Mouse (Mus musculus) lung, embryonic 14.5 days (tissue): ENCODE data around the gene Prkca. TPM values are rescaled to one million over a fixed set of nuclear protein-coding genes. Genes with fewer than 3 reads are reported as not detected.

Experiments
- ATAC-seq: fragments of 200-750 bp; cut with Nextera tagmentation; 2 replicates; pipeline ENCODE4 v1.8.0; 2017; ENCODE audit warnings: mild to moderate bottlenecking, moderate TSS enrichment, moderate library complexity; ENCODE audit not compliant: insufficient read depth
- DNase-seq: peaks from one replicate; pipeline ENCODE4 v3.0.0-alpha.2; 2015
- H3K27ac ChIP-seq: fragments of 300-500 bp; sonication (generic); 2 replicates; pipeline ENCODE4 v1.5.1; 2014; ENCODE audit warnings: low read depth, mild to moderate bottlenecking, moderate library complexity
- H3K27me3 ChIP-seq: fragments of 300-500 bp; sonication (generic); 2 replicates; pipeline ENCODE4 v1.6.1; 2014; ENCODE audit warnings: low read length, control low read depth; ENCODE audit not compliant: insufficient read depth
- H3K36me3 ChIP-seq: fragments of 300-500 bp; sonication (generic); 2 replicates; pipeline ENCODE4 v1.6.1; 2014; ENCODE audit warnings: control low read depth; ENCODE audit not compliant: insufficient read depth
- H3K4me1 ChIP-seq: fragments of 300-500 bp; sonication (generic); 2 replicates; pipeline ENCODE4 v1.6.1; 2014; ENCODE audit warnings: antibody characterized with exemption, control low read depth; ENCODE audit not compliant: insufficient read depth
- H3K4me2 ChIP-seq: fragments of 300-500 bp; sonication (generic); 2 replicates; pipeline ENCODE4 v1.6.1; 2014; ENCODE audit warnings: mild to moderate bottlenecking
- H3K4me3 ChIP-seq: fragments of 300-500 bp; sonication (generic); 2 replicates; pipeline ENCODE4 v1.5.1; 2014; ENCODE audit warnings: low read depth, low read length
- H3K9ac ChIP-seq: fragments of 300-500 bp; sonication (generic); 2 replicates; pipeline ENCODE4 v1.6.1; 2014
- H3K9me3 ChIP-seq: fragments of 300-500 bp; sonication (generic); 2 replicates; pipeline ENCODE4 v1.6.1; 2016; ENCODE audit warnings: low read depth, low read length, control low read depth
- CTCF ChIP-seq: IDR thresholded peaks from 2 replicates; pipeline ENCODE4 v1.5.1; 2016; ENCODE audit warnings: antibody characterized with exemption, low read depth
- WGBS: fragments of 180-500 bp; shearing (Covaris S2); extraction: QIAGEN DNeasy Blood & Tissue Kit; methylation state at CpG from one replicate; pipeline ENCODE4 v1.1.7; 2014; 5-methylcytosine and 5-hydroxymethylcytosine counted together
- polyA plus RNA-seq: library from polyadenylated mRNA; unstranded; fragments of >200 nt; fragmentation: Nextera tagmentation; extraction: Ambion mirVana; gene quantifications from 2 replicates; pipeline ENCODE4 v1.2.1, GENCODE M21; 2014

Gene Prkca
- polyA plus RNA-seq, 1 experiment from 2014 or later: 11.8 TPM

DNA sequence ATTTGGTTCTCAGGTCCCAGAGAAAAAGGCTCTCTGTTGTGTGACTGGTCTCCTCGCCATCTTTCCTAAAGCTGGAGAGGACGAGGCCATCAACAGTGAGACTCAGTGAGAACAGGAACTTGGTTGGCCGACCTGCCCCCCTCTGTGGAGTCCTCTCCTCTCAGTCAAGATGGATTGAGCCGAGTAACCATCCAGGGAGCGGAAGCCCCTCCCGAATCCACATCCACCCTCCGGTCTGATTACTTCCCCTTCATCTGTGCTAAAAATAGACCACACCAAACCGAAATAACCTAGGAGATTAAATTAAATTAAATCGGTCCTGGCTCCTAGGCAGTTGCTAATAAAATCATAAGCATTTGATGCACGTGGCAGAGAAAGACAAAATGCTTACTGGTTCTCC, 311.2 kb downstream of the Prkca start:
- Histone ChIP-seq H3K36me3 (no peaks in the 10 kb centered on the region), H3K4me1 (no peaks in the 10 kb centered on the region; the same call in 1 of the 2 replicates), H3K27ac (no peak overlapping the region), H3K9ac (no peak overlapping the region), H3K4me3 (no peak overlapping the region), H3K9me3 (no peaks in the 10 kb centered on the region), H3K4me2 (no peak overlapping the region), H3K27me3 (no peaks in the 10 kb centered on the region)
- ATAC-seq: no peak
- TF ChIP-seq CTCF: no peak
- DNase-seq: peak; percentile 10
- 42% methylated on average over 10 of the region's 10 CpGs for WGBS

DNA sequence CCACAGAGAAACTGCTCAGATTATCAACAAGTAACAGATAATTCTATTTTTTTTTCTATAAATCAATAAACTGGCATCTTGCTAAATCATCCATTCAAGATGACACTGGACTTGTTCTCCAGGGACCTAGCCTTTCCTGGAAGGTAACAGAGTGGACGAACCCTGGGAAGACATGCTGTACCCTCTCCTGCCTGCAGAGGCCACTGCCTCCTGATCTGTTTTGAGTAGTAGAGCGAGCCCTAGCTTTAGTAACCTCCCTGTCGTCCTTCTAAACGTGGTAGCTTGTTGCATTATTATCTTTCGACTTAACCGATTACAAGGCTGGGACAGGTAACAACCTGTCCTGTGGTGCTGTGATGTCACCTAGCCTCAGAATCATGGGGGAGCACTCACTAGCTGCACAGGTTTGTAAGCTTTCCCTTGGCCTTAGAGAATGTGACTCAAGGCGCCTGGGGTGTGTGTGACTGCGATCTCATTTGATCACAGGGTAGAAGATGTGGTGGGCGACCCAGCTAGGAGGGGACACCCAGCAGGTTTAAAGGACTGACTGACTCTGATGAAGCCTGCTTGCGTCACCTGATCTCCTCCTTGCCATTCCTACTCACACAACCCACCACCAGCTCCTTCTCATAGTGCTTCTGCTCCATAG, 312.6 kb downstream of the Prkca start:
- DNase-seq: peak; percentile 76
- Histone ChIP-seq H3K27me3 (no peaks in the 10 kb centered on the region), H3K4me3 (no peak overlapping the region), H3K4me2 (no peak overlapping the region), H3K36me3 (no peaks in the 10 kb centered on the region), H3K27ac (no peak overlapping the region), H3K9ac (no peak overlapping the region), H3K9me3 (no peaks in the 10 kb centered on the region), H3K4me1 (no peaks in the 10 kb centered on the region; the same call in 1 of the 2 replicates)
- 45% methylated on average over 10 of the region's 10 CpGs for WGBS
- TF ChIP-seq CTCF: peak; percentile 89
- ATAC-seq: peak; percentile 47; the same call in 1 of the 2 replicates

DNA sequence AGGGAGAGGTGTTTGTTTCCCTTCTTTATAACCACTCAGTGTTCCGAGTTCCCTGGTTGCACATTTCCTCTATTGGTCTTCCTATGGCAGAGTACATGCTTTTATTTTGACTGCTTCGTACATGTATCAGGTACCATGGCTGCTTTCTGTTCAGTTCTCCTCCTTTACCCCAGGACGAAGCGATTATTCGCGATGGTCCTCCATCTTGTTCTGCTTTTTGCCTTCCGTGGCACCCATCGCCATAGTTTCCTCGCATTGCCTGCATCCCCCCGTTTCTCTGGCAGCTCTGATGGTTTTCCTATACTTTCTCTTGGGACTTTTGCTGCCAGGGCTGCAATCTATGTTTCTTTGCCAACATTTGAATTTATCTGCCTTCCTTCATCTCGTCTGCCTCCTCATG, 314.4 kb downstream of the Prkca start:
- no peak for TF ChIP-seq CTCF
- Histone ChIP-seq H3K27me3 (no peaks in the 10 kb centered on the region), H3K4me3 (no peak overlapping the region), H3K4me1 (no peaks in the 10 kb centered on the region; the same call in 1 of the 2 replicates), H3K4me2 (no peak overlapping the region), H3K36me3 (no peaks in the 10 kb centered on the region), H3K9me3 (no peaks in the 10 kb centered on the region), H3K9ac (no peak overlapping the region), H3K27ac (no peak overlapping the region)
- DNase-seq (no peak), ATAC-seq (no peak)
- 89% methylated on average over 11 of the region's 11 CpGs for WGBS

DNA sequence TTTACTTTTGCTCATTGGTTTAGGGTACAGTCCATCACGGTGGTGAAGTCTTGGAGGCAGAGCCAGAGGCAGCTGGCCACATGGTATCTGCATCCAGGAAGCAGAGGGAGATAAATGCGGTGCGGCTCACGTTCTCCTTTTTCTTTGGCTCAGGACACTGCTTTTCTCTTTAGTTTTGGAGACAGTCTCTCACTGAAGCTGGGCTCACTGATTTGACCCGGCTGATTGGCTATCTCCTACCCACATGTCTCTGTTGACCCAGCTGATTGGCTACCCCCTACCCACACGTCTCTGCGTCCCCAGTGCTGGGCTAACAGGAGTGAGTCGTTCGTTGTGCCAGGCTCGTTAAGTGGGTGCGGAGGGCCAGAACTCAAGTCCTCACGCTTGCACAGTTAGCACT, 315.3 kb downstream of the Prkca start:
- H3K9ac ChIP-seq: no peak overlapping the region
- H3K4me3 ChIP-seq: no peak overlapping the region
- no peaks in the 10 kb centered on the region for H3K27me3 ChIP-seq
- H3K4me1 ChIP-seq: no peaks in the 10 kb centered on the region; the same call in 1 of the 2 replicates
- DNase-seq (peak; percentile 55), ATAC-seq (peak; percentile 74)
- no peak for TF ChIP-seq CTCF
- 44% methylated on average over 12 of the region's 12 CpGs for WGBS
- H3K4me2 ChIP-seq: peak overlapping the region; percentile 20; the same call in 1 of the 2 replicates
- 0 out of 2 replicates have a peak overlapping the region, but pooled peaks have one; percentile 30 for H3K27ac ChIP-seq
- H3K36me3 ChIP-seq: no peaks in the 10 kb centered on the region
- no peaks in the 10 kb centered on the region for H3K9me3 ChIP-seq

DNA sequence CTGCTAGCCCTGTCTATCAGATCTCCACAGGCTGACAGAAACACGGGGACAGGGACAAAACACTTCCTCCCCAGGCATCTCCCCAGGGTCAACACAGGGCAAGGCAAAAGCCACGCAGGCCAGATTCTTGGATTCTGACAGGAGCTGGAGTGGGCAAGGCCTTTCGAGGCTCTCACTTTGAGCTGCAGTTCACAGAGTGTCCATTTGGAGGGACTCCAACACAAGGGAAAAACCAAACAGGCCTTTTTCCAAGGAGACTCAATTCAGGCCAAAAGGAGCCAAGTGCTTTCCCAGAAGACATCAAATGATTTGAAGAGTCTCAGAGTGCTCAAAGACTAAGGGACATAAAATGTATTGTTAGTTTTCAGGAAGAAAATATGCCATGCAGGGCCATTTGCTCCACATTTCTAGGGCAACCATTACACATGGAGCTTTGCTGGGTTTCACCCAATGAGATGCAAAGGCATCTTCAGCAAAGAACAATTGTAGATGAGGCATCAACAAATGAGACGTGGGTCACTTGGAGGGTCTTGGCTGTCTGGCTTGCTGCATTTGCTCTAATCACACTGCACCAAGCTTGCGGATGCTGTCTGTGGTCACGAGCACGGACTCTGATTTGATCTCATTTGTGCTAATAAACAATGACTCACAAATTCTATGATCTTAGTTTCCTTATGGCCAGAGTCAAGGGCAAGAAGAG, 317.9 kb downstream of the Prkca start:
- 50% methylated on average over 7 of the region's 7 CpGs for WGBS
- peak; percentile 85 for DNase-seq
- ATAC-seq: peak; percentile 30; the same call in 1 of the 2 replicates
- Histone ChIP-seq H3K9me3 (no peaks in the 10 kb centered on the region), H3K9ac (no peak overlapping the region), H3K27me3 (no peaks in the 10 kb centered on the region), H3K4me1 (no peaks in the 10 kb centered on the region; the same call in 1 of the 2 replicates), H3K4me2 (no peak overlapping the region), H3K4me3 (no peak overlapping the region), H3K36me3 (no peaks in the 10 kb centered on the region), H3K27ac (no peak overlapping the region)
- peak; percentile 78 for TF ChIP-seq CTCF

DNA sequence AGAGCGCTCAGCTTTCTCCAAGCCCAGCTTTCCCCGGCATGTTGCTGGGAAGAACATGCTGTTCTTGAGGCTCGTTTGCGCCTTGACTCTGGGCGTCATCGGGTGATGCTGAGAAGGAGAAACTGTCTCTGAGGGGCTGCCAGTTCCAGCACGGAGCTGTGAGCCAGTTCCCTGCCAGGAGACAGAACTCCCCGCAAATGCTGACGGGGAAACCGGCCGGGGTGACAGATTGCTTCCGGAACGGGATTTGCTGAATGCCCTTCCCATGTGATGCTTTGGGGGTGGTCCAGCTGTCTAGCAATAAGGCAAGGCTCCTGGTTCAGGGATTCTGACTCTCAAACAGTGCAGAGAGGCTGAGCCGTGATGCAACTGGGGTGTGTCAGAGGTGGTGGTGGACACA, 320.5 kb downstream of the Prkca start:
- no peak for TF ChIP-seq CTCF
- Histone ChIP-seq H3K36me3 (no peaks in the 10 kb centered on the region), H3K4me1 (no peaks in the 10 kb centered on the region), H3K4me3 (no peak overlapping the region), H3K27me3 (no peaks in the 10 kb centered on the region), H3K4me2 (peak overlapping the region; percentile 32), H3K27ac (no peak overlapping the region), H3K9ac (no peak overlapping the region), H3K9me3 (no peaks in the 10 kb centered on the region)
- WGBS: 24% methylated on average over 14 of the region's 14 CpGs
- ATAC-seq (peak; percentile 67), DNase-seq (peak; percentile 84)

DNA sequence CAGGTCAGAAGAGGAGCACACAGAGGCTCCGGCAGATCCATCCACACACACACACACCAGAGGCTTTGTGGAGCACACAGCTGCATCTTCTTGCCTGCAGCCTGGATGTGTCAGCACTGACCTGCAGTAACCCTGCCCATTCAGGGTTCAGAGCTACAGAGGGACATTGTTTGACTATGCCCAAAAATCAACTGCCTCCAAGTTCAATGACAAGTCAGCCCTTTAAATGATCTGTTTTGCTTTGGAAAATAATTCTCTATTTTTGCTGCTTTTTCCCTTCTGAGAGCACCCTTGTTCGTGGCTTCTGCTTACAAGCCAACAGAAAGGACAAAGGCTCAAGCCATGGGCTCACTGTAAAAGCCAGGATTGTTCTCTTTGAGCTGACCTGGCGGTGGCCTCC, 322.8 kb downstream of the Prkca start:
- Histone ChIP-seq H3K27ac (no peak overlapping the region), H3K4me3 (no peak overlapping the region), H3K36me3 (no peaks in the 10 kb centered on the region), H3K4me2 (no peak overlapping the region), H3K9ac (no peak overlapping the region), H3K4me1 (no peaks in the 10 kb centered on the region), H3K27me3 (no peaks in the 10 kb centered on the region), H3K9me3 (no peaks in the 10 kb centered on the region)
- 49% methylated on average over 3 of the region's 3 CpGs for WGBS
- TF ChIP-seq CTCF: no peak
- DNase-seq (peak; percentile 44), ATAC-seq (peak; percentile 59; the same call in 1 of the 2 replicates)
